Mouse (Mus musculus) bone marrow macrophage, adult 2 months (primary cell): ENCODE data around the gene Ankrd13a.

Experiments used
- CTCF ChIP-seq: IDR thresholded peaks from 2 replicates; pipeline ENCODE4 v1.5.1; 2012; ENCODE audit warnings: low read depth, mild to moderate bottlenecking, low read length, moderate library complexity
- POLR2A ChIP-seq: IDR thresholded peaks from 2 replicates; pipeline ENCODE4 v1.6.1; 2012; ENCODE audit warnings: mild to moderate bottlenecking, low read depth, low read length, borderline replicate concordance

DNA sequence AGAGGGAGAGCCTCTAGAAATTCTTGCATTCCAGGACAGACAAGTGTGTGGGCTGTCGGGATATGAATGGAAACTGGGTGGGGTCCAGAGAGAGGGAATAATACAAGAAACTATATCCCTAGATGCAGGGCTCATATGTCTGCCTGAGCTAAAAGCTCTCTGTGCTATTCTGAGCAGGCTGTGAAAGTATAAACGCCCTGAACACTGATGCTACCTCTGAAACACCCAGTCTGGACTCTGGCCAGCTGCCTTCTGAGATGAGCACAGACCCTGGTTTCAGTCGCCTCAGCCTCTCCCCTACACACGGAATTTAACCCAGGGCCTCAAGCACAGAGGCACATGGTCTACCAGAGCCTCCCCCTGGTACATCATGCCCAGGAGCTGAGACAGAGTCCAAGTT lies 33.9 kb upstream of the Ankrd13a start:
- no peak for TF ChIP-seq CTCF
- TF ChIP-seq POLR2A: no peak
